Mouse (Mus musculus): Measurements from ENCODE around the gene Tgm2. TPM values are rescaled to one million over a fixed set of nuclear protein-coding genes. Genes with fewer than 3 reads are reported as not detected.

The Tgm2 gene
- polyA plus RNA-seq, 1 experiment from 2014 or later, result 56.0 TPM

DNA sequence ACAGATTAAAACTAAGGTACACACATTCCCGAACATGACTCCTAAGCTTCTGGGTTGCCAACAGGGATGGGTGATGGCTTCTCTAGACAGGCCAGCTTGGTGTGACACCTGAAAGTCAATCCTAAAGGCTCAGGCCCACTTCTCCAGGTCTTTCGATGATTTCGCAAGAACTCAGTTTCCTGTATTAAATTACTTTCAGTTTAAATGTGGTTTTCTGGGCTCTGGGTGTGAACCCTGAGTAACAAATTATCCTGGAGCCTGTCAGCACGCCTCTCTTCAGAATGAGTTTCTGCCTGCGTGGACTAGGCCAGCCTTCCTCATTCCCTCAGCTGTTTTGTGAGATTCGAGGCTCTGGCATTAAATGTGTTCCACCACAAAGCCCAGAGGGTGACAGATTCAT lies 16.8 kb upstream of the Tgm2 start:
- no peaks in the 10 kb centered on the region for H3K9me3 ChIP-seq (ENCODE audit: control insufficient read depth, low read depth, low read length)
- H3K9ac ChIP-seq (replicated peaks; ENCODE audit: low read depth, low read length), result no peak overlapping the region
- 59% methylated on average over 6 of the region's 6 CpGs for WGBS
- H3K4me2 ChIP-seq (replicated peaks; ENCODE audit: low read depth, low read length), result no peak overlapping the region
- no peak overlapping the region for H3K4me3 ChIP-seq (ENCODE audit: low read depth, low read length)
- no peak for ATAC-seq (ENCODE audit: insufficient number of reproducible peaks, insufficient read depth, low FRiP score, low read depth)
- H3K27ac ChIP-seq (ENCODE audit: low read length), result no peak overlapping the region
- H3K4me1 ChIP-seq (ENCODE audit: control insufficient read depth, insufficient read depth, low read length), result 0 out of 2 replicates have a peak, but pooled peaks cover 21% of the 10 kb centered on the region
- no peaks in the 10 kb centered on the region for H3K27me3 ChIP-seq (ENCODE audit: control insufficient read depth, insufficient read depth, low read length)
- no peaks in the 10 kb centered on the region for H3K36me3 ChIP-seq (ENCODE audit: control insufficient read depth, insufficient read depth, low read length)

GRCm38 (mm10) chr2:158161761-158162160 lies 15.5 kb upstream of the Tgm2 start:
- no peak for ATAC-seq (ENCODE audit: insufficient number of reproducible peaks, insufficient read depth, low FRiP score, low read depth)
- H3K27me3 ChIP-seq (ENCODE audit: control insufficient read depth, insufficient read depth, low read length), result no peaks in the 10 kb centered on the region
- no peak overlapping the region for H3K4me2 ChIP-seq (replicated peaks; ENCODE audit: low read depth, low read length)
- 0 out of 2 replicates have a peak, but pooled peaks cover 15% of the 10 kb centered on the region for H3K4me1 ChIP-seq (ENCODE audit: control insufficient read depth, insufficient read depth, low read length)
- no peak overlapping the region for H3K4me3 ChIP-seq (ENCODE audit: low read depth, low read length)
- no peaks in the 10 kb centered on the region for H3K36me3 ChIP-seq (ENCODE audit: control insufficient read depth, insufficient read depth, low read length)
- WGBS, result 58% methylated on average over 6 of the region's 6 CpGs
- H3K9me3 ChIP-seq (ENCODE audit: control insufficient read depth, low read depth, low read length), result no peaks in the 10 kb centered on the region
- H3K27ac ChIP-seq (ENCODE audit: low read length), result peak overlapping the region; percentile 53; the same call in 1 of the 2 replicates
- H3K9ac ChIP-seq (replicated peaks; ENCODE audit: low read depth, low read length), result no peak overlapping the region

DNA sequence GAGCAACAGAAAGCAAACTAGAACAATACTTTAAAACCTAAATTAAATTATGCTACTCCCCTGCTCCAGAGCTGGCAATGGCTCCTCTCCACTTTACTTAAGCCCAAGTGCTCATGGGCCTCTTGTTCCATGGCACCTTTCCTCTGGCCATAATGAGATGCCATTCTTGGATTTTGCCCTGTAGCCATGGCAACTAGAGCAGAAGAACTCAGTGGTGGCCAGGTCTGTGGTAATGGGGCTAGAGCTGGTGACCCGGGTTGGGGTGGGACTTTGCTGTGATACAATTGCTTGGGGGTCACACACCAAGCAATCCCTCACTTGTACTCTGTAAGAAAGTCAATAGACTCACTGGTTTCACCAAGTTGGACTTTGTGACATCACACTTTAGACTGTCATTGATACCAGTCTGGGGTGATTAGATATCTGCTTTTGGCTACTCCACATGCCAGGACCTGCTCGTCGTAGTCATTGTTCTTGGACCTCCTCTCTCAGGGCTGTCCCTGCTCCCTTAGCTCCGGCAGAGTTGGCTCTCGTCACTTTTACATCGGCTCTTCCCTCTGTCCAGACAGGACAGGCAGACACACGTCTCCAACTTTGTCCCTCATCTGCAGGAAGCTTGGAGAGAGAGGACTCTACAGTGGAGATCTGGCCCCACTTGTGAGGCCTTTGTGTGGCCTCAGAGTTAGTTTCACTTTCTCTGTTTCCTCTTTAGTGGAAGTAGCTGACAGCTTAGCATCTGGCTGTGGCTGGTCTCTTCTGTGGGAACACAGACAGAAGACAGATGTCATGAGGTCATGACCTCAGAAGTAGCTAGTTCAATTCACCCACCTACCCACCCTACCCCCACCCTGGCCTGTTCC lies 13.4 kb upstream of the Tgm2 start:
- no peaks in the 10 kb centered on the region for H3K36me3 ChIP-seq (ENCODE audit: control insufficient read depth, insufficient read depth, low read length)
- no peaks in the 10 kb centered on the region for H3K9me3 ChIP-seq (ENCODE audit: control insufficient read depth, low read depth, low read length)
- H3K4me1 ChIP-seq (ENCODE audit: control insufficient read depth, insufficient read depth, low read length), result 0 out of 2 replicates have a peak, but pooled peaks cover 15% of the 10 kb centered on the region
- no peak overlapping the region for H3K4me3 ChIP-seq (ENCODE audit: low read depth, low read length)
- WGBS, result 36% methylated on average over 7 of the region's 7 CpGs
- peak; percentile 35; the same call in 1 of the 2 replicates for ATAC-seq (ENCODE audit: insufficient number of reproducible peaks, insufficient read depth, low FRiP score, low read depth)
- H3K27me3 ChIP-seq (ENCODE audit: control insufficient read depth, insufficient read depth, low read length), result no peaks in the 10 kb centered on the region
- H3K4me2 ChIP-seq (replicated peaks; ENCODE audit: low read depth, low read length), result no peak overlapping the region
- H3K27ac ChIP-seq (ENCODE audit: low read length), result peak overlapping the region; percentile 17; the same call in 1 of the 2 replicates
- no peak overlapping the region for H3K9ac ChIP-seq (replicated peaks; ENCODE audit: low read depth, low read length)

GRCm38 (mm10) chr2:158157654-158158053 lies 11.4 kb upstream of the Tgm2 start:
- Histone ChIP-seq H3K36me3 (ENCODE audit: control insufficient read depth, insufficient read depth, low read length) (no peaks in the 10 kb centered on the region), H3K9ac (replicated peaks; ENCODE audit: low read depth, low read length) (no peak overlapping the region), H3K9me3 (ENCODE audit: control insufficient read depth, low read depth, low read length) (no peaks in the 10 kb centered on the region), H3K27ac (ENCODE audit: low read length) (no peak overlapping the region), H3K4me3 (ENCODE audit: low read depth, low read length) (no peak overlapping the region), H3K4me1 (ENCODE audit: control insufficient read depth, insufficient read depth, low read length) (0 out of 2 replicates have a peak, but pooled peaks cover 11% of the 10 kb centered on the region), H3K4me2 (replicated peaks; ENCODE audit: low read depth, low read length) (no peak overlapping the region), H3K27me3 (ENCODE audit: control insufficient read depth, insufficient read depth, low read length) (no peaks in the 10 kb centered on the region)
- 67% methylated on average over 8 of the region's 8 CpGs for WGBS
- ATAC-seq (ENCODE audit: insufficient number of reproducible peaks, insufficient read depth, low FRiP score, low read depth), result no peak

- Histone ChIP-seq H3K4me2 (replicated peaks; ENCODE audit: low read depth, low read length) (no peak overlapping the region), H3K36me3 (ENCODE audit: control insufficient read depth, insufficient read depth, low read length) (no peaks in the 10 kb centered on the region), H3K9ac (replicated peaks; ENCODE audit: low read depth, low read length) (no peak overlapping the region), H3K4me1 (ENCODE audit: control insufficient read depth, insufficient read depth, low read length) (0 out of 2 replicates have a peak, but pooled peaks cover 11% of the 10 kb centered on the region), H3K9me3 (ENCODE audit: control insufficient read depth, low read depth, low read length) (no peaks in the 10 kb centered on the region), H3K27me3 (ENCODE audit: control insufficient read depth, insufficient read depth, low read length) (no peaks in the 10 kb centered on the region), H3K27ac (ENCODE audit: low read length) (no peak overlapping the region), H3K4me3 (ENCODE audit: low read depth, low read length) (no peak overlapping the region)
- 72% methylated on average over 9 of the region's 9 CpGs for WGBS
- no peak for ATAC-seq (ENCODE audit: insufficient number of reproducible peaks, insufficient read depth, low FRiP score, low read depth)
Observed at GRCm38 (mm10) chr2:158156487-158156886, 10.3 kb upstream of the Tgm2 start.

- H3K4me3 ChIP-seq (ENCODE audit: low read depth, low read length), result no peak overlapping the region
- no peak overlapping the region for H3K27ac ChIP-seq (ENCODE audit: low read length)
- no peak for ATAC-seq (ENCODE audit: insufficient number of reproducible peaks, insufficient read depth, low FRiP score, low read depth)
- H3K27me3 ChIP-seq (ENCODE audit: control insufficient read depth, insufficient read depth, low read length), result no peaks in the 10 kb centered on the region
- H3K9ac ChIP-seq (replicated peaks; ENCODE audit: low read depth, low read length), result no peak overlapping the region
- H3K9me3 ChIP-seq (ENCODE audit: control insufficient read depth, low read depth, low read length), result peaks cover 4% of the 10 kb centered on the region; the same call in 1 of the 2 replicates
- WGBS, result 51% methylated on average over 2 of the region's 2 CpGs
- H3K4me2 ChIP-seq (replicated peaks; ENCODE audit: low read depth, low read length), result no peak overlapping the region
- H3K36me3 ChIP-seq (ENCODE audit: control insufficient read depth, insufficient read depth, low read length), result no peaks in the 10 kb centered on the region
- 0 out of 2 replicates have a peak, but pooled peaks cover 10% of the 10 kb centered on the region for H3K4me1 ChIP-seq (ENCODE audit: control insufficient read depth, insufficient read depth, low read length)
Observed at GRCm38 (mm10) chr2:158155615-158156014, 9.4 kb upstream of the Tgm2 start.

GRCm38 (mm10) chr2:158155101-158155500 lies 8.9 kb upstream of the Tgm2 start:
- Histone ChIP-seq H3K9me3 (ENCODE audit: control insufficient read depth, low read depth, low read length) (peaks cover 4% of the 10 kb centered on the region; the same call in 1 of the 2 replicates), H3K4me2 (replicated peaks; ENCODE audit: low read depth, low read length) (no peak overlapping the region), H3K4me3 (ENCODE audit: low read depth, low read length) (no peak overlapping the region), H3K27ac (ENCODE audit: low read length) (no peak overlapping the region), H3K36me3 (ENCODE audit: control insufficient read depth, insufficient read depth, low read length) (no peaks in the 10 kb centered on the region), H3K27me3 (ENCODE audit: control insufficient read depth, insufficient read depth, low read length) (no peaks in the 10 kb centered on the region), H3K9ac (replicated peaks; ENCODE audit: low read depth, low read length) (no peak overlapping the region), H3K4me1 (ENCODE audit: control insufficient read depth, insufficient read depth, low read length) (0 out of 2 replicates have a peak, but pooled peaks cover 7% of the 10 kb centered on the region)
- ATAC-seq (ENCODE audit: insufficient number of reproducible peaks, insufficient read depth, low FRiP score, low read depth), result no peak
- 86% methylated on average over 7 of the region's 7 CpGs for WGBS

GRCm38 (mm10) chr2:158154641-158155040 lies 8.4 kb upstream of the Tgm2 start:
- 52% methylated on average over 8 of the region's 8 CpGs for WGBS
- Histone ChIP-seq H3K4me1 (ENCODE audit: control insufficient read depth, insufficient read depth, low read length) (0 out of 2 replicates have a peak, but pooled peaks cover 3% of the 10 kb centered on the region), H3K4me2 (replicated peaks; ENCODE audit: low read depth, low read length) (no peak overlapping the region), H3K4me3 (ENCODE audit: low read depth, low read length) (no peak overlapping the region), H3K36me3 (ENCODE audit: control insufficient read depth, insufficient read depth, low read length) (no peaks in the 10 kb centered on the region), H3K9ac (replicated peaks; ENCODE audit: low read depth, low read length) (no peak overlapping the region), H3K27me3 (ENCODE audit: control insufficient read depth, insufficient read depth, low read length) (no peaks in the 10 kb centered on the region), H3K27ac (ENCODE audit: low read length) (no peak overlapping the region; the same call in 1 of the 2 replicates), H3K9me3 (ENCODE audit: control insufficient read depth, low read depth, low read length) (peaks cover 4% of the 10 kb centered on the region; the same call in 1 of the 2 replicates)
- no peak for ATAC-seq (ENCODE audit: insufficient number of reproducible peaks, insufficient read depth, low FRiP score, low read depth)

Data from stomach, embryonic 14.5 days (tissue).